Mouse (Mus musculus) cerebellum, postnatal 4 days (tissue): ENCODE data around the gene Slc35e3.
"Not testable (repeated sequence)": the region's sequence is repeated elsewhere in the genome, so short reads cannot be mapped to it uniquely, and the experiment has no call there.

Experiments used
- DNase-seq, 2 experiments: peaks; one replicate each; pipeline ENCODE4 v3.0.0; 2022; ENCODE audit warnings: low spot score in 2 of 2, mixed read lengths in 1 of 2

The Slc35e3 gene

DNA sequence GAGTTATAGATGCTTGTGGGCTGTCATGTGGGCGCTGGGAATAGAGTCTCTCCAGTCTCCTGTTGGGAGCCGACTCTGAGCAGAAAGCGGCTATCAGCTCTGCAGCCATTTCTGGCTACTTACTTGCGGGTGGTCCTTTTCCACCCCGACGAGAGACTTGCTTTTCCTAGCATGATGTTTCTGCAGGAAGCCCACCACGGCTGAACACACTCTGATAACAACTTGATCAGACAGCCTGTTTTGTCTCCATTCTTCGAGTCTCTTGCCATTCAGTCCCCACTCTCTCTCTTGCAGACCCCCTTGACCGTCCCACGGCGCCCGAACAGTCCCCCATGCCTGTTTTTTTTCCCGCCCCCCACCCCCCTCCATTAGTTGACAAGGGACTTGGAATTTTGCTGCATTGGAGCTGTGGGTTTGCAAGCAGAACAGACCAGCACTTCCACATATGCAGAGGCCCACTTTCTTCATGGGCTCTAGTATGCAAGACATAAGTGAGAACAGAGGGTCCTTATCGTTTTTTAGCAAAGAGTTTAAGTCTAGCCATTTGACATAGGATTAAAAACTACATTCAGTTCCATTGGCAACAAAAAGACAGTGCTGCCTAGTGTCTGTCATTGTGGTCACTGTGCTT, 13.1 kb downstream of the Slc35e3 start:
- DNase-seq: no peak

DNA sequence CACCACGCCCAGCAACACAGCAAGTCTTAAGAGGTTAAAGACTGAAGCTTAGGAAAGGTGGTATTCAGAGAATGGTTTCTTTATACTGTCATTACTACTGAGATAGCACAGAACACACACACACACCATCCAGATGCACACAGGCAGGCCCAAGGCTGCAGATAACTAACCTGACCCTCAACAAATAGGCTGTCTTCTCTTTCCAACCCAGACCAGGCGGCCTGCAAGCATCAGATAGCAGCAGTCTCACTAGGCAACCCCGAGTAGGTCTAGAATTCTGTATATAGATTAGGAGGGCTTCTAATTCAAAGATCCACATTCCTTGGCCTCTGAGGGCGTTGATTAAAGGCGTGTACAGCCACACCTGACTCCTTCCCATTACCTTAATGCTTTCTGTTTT, 14.0 kb downstream of the Slc35e3 start:
- DNase-seq: no peak

DNA sequence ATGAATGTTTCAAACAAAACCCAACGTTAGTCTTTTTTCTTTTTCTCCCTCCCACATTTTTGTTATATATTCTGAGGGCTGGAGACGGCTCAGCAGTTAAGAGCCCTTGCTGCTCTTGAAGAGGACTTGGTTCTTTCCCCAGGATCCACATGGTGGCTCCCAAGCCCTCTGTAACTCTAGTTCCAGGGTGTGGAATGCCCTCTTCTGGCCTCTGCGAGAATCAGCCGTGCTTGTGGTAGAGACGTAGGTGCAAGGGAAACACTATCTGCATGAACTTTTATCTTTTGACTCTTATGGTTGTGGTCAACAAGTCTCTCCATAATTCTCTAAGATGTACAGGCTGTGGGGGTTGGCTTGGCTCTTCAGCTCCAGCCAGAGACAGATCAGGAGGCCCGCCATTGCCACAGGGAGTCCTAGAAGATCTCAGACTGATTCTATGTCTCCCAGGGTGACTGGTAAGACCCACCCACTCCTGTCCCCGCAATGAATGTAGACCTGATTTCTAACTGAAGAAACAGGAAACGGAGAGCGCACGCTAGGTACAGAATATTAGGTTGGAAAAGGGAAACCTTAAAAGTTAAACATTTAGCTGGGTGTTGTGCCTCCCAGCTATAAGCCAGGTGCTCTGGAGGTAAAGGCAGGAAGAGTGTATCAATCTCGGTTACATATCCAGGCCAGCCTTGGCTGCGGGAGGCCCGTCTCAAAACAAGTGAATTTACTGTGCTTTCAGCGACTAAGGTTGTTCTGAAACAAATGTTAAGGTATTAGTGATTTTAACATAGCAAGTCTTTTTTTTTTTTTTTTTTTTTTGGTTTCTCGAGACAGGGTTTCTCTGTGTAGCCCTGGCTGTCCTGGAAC, 14.7 kb downstream of the Slc35e3 start:
- DNase-seq: no peak

DNA sequence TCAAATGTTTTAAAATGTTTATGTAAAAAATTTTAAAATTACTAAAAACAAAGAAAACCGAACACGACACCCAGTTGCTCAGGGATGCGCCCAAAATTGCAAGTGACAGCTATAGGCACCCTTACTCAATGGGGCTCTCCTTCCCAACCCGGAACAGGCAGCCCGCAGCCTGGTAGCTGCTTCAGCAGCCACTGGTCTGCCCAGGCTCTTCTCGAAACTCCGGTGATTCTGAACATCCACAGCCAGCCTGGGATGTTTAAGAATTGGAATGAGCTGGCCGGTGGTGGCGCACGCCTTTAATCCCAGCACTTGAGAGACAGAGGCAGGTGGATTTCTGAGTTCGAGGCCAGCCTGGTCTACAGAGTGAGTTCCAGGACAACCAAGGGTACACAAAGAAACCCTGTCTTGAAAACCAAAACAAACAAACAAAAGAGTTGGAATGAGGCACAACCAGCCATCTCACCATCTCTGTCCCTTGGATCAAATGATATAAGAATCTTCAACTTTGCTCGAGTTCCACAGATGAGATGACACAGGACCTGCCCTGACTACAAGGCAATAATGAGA, 15.4 kb downstream of the Slc35e3 start:
- no peak for DNase-seq

DNA sequence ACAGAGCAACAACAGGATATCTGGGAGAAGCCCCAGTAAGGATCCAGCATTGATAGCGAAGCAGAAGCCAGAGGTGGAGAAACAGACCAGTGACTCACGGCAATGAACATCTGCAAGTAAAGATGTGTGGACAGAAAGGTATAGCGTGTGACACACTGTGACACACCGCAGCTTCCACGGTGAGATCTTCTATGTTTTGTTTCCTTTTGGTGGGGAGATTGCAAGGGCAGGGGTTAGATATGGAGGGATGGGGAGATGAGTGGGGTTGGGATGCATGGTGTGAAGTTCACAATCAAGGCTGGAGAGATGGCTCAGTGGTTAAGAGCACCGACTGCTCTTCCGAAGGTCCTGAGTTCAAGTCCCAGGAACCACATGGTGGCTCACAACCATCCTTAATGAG, 16.0 kb downstream of the Slc35e3 start:
- DNase-seq: no peak

DNA sequence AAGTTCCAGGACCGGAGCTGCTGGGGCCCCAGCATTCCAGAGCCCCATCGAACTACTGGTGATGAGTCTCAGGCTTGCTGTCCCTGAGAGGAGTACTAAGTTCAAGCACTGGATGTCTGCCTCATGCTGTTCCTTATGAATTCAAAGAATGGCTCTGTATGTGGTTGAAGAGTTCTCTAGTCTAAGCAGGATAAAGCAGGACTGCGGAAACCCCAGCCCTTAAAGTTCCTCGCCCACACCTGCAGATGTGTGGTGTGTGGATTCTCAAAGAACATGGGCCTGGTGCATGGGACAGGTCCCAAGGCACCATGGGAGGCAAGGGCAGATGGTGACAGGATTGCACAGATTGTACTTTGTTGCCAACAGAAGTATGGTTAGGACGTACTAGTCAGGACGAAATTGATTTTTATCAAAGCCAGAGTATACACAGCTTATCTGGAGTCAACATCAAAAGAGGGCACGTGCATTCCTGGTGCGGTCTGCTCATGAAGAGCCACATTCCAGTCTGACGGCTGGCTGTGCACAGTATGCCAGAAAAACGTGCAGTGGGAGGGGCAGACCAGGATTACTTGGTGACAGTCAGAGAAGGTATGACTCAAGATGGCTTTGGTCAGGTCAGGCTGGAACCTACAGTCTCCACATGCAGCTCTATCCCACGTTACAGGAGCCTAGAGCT, 16.9 kb downstream of the Slc35e3 start:
- DNase-seq: no peak

DNA sequence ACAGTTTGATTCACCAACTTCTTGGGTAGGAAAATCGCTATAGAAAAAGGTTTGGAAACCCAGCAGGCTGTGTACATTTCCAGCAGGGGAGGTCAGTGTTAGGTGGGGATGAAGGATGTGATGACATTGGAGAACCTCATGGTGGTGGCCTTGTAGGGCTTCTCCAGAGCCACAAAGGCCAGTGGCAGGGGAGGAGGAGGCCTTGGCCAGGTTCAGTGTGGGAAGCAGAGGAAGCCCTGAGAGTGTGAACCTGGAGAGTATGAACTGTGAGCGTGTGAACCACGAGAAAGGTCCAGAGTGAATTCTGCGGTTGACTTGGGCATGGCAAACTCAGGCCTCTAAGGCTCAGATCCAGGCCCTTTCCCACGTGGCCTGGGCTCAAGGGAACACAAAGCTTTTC, 17.6 kb downstream of the Slc35e3 start:
- DNase-seq: no peak

DNA sequence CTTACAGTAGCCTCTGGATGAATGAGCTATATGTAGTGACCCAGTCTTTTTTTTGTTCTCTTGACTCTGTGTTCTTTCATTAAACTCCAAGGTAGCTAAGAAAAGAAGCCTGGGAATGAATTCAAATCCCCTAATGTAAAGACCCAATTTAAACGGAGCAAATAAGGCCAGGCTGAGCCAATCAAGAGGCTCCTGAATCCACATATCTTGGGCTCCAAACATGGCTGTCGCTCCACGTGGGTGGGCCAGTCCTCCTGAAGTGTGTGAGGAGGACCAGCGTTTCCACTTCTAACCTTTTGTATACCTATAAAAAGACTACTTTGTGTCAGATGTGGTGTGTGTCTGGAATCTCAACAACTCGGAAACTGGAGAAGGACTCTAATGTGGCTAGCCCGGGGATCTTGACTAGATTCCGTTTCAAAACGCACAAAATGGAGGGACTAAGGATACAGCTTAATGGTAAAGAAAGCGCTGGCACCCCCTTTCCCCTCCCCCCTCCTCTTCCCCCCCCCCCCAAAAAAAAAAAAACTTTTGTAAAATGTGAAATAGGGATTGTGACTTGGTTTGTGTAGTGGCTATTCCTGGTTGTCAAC, 18.6 kb downstream of the Slc35e3 start:
- no peak for DNase-seq

DNA sequence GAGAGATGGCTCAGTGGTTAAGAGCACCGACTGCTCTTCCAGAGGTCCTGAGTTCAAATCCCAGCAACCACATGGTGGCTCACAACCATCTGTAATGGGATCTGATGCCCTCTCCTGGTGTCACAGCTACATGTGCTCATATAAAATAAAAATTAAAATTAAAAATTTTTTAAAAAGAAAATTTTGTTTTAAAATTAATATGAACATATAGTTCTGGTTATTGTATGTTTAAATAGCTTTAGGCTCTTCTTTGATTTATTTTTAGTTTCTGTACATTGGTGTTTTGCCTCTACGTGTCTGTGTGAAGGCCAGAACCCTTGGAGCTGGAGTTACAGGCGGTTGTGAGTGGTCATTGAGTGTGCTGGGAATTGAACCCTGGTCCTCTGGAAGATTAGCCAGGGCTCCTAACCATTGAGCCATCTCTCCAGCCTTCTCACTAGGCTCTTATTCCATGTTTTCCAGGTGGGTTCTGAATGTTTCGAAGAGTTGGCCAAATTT, 19.2 kb downstream of the Slc35e3 start:
- DNase-seq: no peak

DNA sequence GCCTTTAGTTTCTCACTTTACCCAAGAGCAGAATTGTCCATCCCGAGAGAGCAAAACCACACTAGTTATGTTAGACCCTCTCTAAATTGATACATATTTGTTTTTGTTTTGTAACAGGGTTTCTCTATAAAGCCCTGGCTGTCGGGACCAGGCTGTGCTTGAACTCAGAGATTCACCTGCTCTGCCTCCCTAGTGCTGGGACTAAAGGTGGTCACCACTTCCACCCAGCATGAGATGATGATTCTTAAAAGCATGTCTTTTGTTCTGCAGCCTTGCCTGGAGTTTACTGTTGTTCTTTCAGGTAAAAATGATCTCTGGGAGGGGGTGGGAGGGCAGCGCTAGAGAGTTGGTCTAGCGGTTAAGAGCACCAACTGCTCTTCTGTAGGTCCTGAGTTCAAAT, 19.8 kb downstream of the Slc35e3 start:
- DNase-seq: no peak

DNA sequence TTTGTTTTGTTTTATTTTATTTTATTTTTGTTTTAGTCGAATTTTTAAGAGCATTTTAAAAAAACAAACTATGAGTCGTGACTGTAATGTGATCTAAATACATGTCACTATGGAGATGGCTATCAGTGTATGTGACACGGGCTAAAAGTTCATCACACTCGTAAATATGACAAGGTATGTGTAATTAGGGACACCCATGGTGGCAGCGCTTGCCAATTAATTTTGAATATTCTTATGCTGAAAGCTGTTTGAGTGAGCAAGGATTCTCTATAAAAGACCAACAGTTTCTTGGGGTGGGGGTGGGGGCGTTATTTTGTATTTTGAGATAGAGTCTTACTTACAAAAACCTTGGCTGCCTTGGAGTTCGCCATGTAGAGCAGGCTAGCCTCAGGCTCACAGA, 20.5 kb downstream of the Slc35e3 start:
- no peak for DNase-seq

DNA sequence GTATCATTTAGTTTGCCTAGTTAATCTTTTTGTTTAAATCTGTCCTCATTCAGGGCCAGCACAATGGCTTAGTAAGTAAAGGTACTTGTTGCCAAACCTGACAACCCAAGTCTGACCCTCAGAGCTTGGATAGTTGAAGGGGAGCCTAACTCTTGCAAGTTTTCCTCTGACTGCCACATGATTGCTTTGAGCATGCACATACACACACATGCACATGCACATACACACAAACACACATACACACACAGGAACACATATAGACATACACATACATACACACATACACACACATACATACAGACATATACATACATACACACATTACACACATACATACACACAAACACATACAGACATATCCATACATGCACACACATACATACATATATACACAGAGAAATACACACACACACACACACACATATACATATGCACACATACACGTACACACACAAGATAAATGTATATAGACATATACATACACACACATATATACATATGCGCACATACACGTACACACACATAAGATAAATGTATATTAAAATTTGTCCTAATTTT, 21.3 kb downstream of the Slc35e3 start:
- no peak for DNase-seq

DNA sequence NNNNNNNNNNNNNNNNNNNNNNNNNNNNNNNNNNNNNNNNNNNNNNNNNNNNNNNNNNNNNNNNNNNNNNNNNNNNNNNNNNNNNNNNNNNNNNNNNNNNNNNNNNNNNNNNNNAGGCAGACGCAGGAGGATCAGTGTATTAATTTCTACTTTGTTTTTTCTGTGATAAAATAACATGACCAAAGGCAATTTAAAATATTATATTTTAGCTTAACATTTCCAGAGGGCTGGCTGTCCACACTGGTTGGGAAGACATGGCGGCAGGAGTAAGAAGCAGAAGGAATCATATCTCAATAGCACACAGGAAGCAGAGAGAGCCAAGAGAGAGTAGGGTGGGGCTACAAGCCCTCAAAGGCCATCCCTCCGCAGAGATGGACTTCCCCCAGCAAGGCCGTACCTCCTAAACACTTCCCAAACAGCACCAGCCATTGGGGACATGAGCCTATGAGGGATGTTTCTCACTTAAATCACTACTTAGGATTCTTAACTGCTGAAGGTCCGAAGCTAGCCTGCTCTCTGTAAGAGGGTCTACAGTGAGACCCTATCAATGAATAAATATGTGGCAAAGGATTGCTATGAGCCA, 21.9 kb downstream of the Slc35e3 start:
- no peak for DNase-seq

DNA sequence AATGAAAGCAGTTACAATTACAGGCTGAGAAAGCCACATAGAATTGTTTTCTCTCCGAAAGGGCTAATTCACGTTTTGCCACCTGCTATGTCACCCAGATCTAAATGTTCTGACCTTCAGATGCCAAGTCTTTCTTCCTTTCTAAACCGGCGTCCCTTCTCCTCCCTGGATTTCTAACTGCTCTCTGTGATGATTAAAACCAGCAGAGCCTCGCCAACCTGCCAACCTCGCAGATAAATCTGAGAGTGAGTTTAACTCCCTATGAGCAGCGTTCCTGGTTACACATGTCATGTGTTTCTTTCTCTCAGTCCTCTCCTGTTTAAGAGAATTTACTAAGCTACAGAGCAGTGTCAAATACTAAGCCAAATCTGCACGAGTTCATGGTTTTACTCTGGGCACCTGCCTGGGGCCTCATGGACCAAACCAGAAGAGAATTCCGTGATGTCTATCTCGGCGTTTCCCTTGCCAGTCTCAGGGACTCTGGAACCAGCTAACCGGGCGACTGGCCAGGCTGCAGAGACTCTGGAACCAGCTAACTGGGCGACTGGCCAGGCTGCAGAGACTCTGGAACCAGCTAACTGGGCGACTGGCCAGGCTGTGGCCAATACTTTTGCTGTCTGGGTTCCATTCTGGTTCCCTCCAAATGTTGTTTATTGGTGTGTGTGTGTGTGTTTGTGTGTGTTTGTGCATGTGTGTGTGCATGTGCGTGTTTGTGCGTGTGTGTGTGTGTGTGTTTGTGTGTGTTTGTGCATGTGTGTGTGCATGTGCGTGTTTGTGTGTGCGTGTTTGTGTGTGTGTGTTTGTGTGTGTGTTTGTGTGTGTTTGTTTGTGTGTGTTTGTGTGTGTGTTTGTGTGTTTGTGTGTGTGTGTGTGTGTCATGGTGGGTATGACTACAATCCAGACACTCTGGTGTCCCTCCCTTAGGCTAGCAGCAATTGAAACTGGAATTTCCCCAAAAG, 27.7 kb downstream of the Slc35e3 start:
- DNase-seq: peak in 1 of 2 experiments; percentile 14

DNA sequence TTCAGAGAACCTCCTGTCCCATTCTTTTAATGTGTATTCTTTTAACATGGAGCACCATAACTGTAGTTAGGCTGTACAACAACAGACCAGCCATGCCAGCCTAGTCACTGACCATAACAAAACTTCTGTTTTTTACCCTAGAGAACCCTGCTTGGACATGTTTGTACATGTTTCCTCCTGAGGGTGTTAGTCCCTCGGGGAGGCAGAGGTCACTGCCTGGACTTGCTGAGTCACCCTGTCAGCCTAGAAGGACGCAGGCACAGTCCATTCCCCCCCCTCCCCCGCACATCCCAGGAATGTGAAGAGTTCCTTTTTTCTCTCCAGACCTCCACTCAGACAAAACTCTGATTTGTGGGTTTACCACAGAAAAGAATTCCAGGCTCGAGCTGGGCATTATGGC, 28.6 kb downstream of the Slc35e3 start:
- DNase-seq: no peak

DNA sequence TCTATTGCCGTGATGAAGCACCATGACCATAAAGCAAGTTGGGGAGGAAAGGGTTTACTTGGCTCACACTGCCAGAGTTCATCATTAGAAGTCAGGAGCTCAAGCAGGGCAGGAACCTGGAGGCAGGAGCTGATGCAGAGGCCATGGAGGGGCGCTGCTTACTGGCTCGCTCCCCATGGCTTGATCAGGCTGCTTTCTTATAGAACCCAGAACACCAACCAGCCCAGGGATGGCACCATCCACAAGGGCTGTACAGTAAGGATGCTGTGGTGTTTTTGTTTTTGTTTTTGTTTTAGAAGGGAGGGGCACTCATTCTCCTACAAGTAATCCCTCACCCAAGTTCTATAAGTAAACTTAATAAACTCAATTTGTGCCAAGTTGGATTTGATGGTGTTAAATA, 29.5 kb downstream of the Slc35e3 start:
- no peak for DNase-seq

DNA sequence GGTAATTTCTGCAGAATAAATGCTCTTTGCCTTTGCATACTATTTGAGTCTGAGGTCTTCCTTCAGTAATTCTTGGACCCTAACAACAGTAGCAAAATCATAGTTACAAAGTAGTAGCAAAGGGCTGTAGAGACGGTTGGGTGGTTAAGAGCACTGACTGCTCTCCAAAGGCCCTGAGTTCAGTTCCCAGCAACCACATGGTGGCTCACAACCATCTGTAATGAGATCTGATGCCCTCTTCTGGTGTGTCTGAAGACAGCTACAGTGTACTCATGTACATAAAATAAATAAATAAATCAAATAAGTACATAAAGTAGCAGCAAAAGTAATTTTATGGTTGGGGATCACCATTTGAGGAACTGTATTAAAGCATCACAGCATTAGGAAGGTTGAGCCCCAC, 30.5 kb downstream of the Slc35e3 start:
- not testable (repeated sequence) for DNase-seq

DNA sequence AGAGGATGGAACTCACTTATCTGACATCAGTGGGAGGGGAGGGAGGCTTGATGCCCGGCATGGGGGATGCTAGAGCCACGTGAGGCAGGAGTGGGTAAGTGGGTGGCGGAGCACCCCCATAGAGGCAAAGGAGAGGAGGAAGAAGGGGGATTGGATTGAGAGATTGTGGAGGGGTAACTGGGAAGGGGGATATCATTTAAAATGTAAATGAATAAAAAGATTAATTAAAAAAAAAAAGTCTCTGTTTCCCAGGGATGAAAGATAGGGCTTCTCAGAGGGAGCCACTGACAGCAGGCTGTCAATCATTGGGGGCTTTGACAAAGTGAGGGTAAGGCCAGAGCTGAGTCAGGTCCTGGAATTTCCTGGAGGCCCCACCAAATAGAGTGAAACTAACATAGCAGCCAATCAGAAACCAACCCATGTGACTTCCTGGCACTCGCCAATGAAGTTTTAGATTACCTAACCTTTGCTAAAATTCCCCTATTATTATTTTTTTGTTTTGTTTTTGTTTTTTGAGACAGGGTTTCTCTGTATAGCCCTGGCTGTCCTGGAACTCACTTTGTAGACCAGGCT, 31.2 kb downstream of the Slc35e3 start:
- no peak for DNase-seq

DNA sequence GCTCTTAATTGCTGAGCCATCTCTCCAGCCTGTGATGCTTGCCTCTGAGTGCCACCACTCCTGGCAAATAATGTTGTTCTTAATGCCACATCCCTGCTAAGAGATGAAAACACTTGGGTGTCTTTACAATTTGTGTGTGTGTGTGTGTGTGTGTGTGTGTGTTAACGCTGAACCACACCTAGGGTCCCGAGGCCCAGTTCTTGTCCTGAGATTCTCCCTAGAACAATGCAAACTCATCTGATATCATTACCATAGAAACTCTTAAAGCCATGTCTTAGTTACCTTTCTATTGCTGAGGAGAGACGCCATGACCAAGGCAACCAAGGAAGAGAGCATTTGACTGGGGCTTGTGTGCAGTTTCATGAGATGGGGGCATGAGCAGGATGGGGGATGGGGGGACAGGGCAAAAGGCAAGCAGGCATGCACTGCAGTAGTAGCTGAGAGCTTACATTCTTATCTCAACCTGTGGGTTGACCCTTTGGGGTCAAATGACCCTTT, 32.1 kb downstream of the Slc35e3 start:
- no peak for DNase-seq

DNA sequence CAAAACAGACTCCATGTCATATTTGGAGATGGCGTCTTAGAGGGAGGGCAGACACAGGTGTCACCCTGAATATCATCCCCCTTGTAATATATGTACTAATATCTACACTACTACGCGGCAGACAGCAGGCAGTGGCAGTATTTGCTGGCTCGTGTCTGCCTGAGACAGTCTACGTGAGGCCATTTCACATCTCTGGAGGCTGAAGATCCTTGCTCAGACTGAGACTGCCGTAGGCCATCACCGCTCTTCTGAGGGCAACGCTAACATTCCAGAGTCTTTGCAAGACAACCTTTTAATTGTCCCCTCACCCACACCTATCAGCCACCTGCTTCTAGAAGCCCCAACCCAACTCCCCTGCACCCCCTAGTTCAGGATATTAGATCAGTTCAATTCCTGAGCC, 32.7 kb downstream of the Slc35e3 start:
- DNase-seq: no peak
